Mouse (Mus musculus) liver, embryonic 16.5 days (tissue): Measurements from ENCODE around the gene Cptp. TPM values are rescaled to one million over a fixed set of nuclear protein-coding genes. Genes with fewer than 3 reads are reported as not detected.

Experiments used
- ATAC-seq: fragments of 200-750 bp; cut with Nextera tagmentation; 2 replicates; pipeline ENCODE4 v1.8.0; 2017; ENCODE audit warnings: low read depth, mild to moderate bottlenecking, moderate number of reproducible peaks, moderate library complexity
- H3K27ac ChIP-seq: fragments of 300-500 bp; sonication (generic); 2 replicates; pipeline ENCODE4 v1.5.1; 2014; ENCODE audit warnings: mild to moderate bottlenecking, low read length
- H3K27me3 ChIP-seq: fragments of 300-500 bp; sonication (generic); 2 replicates; pipeline ENCODE4 v1.6.1; 2014; ENCODE audit warnings: low read depth, low read length, mixed read lengths; ENCODE audit not compliant: control insufficient read depth, insufficient read depth
- H3K36me3 ChIP-seq: fragments of 300-500 bp; sonication (generic); 2 replicates; pipeline ENCODE4 v1.6.1; 2014; ENCODE audit warnings: mild to moderate bottlenecking; ENCODE audit not compliant: control insufficient read depth, insufficient read depth
- H3K4me1 ChIP-seq: fragments of 300-500 bp; sonication (generic); 2 replicates; pipeline ENCODE4 v1.6.1; 2014; ENCODE audit warnings: low read depth, low read length, mixed read lengths; ENCODE audit not compliant: control insufficient read depth
- H3K4me2 ChIP-seq: fragments of 300-500 bp; sonication (generic); 2 replicates; pipeline ENCODE4 v1.6.1; 2014; ENCODE audit warnings: low read depth, low read length, mixed read lengths
- H3K4me3 ChIP-seq: fragments of 300-500 bp; sonication (generic); 2 replicates; pipeline ENCODE4 v1.5.1; 2014; ENCODE audit warnings: low read depth, mild to moderate bottlenecking, low read length
- H3K9ac ChIP-seq: fragments of 300-500 bp; sonication (generic); 2 replicates; pipeline ENCODE4 v1.6.1; 2014; ENCODE audit warnings: low read depth, low read length
- H3K9me3 ChIP-seq: fragments of 300-500 bp; sonication (generic); replicated peaks from 2 replicates; pipeline ENCODE4 v1.6.1; 2016; ENCODE audit warnings: low read length; ENCODE audit not compliant: control insufficient read depth
- WGBS: fragments of 180-500 bp; shearing (Covaris S2); extraction: QIAGEN DNeasy Blood & Tissue Kit; methylation state at CpG from one replicate; pipeline ENCODE4 v1.1.7; 2014; ENCODE audit not compliant: insufficient replicate concordance; 5-methylcytosine and 5-hydroxymethylcytosine counted together
- polyA plus RNA-seq: library from polyadenylated mRNA; unstranded; fragments of >200 nt; fragmentation: Nextera tagmentation; extraction: Ambion mirVana; gene quantifications from 2 replicates; pipeline ENCODE4 v1.2.1, GENCODE M21; 2015

The Cptp gene
- 7.1 and 8.4 TPM in 2 replicates for polyA plus RNA-seq

GRCm38 (mm10) chr4:155869317-155870033 is at the start of gene Cptp, which contains the start of gene Ints11:
Gene Cptp (minus strand): TSS chr4:155869440.
Gene Ints11 (plus strand): TSS chr4:155869546.
- Histone ChIP-seq H3K4me1 (peaks cover 28% of the 10 kb centered on the region), H3K36me3 (peaks cover 14% of the 10 kb centered on the region), H3K9me3 (no peaks in the 10 kb centered on the region), H3K4me2 (peak within 1 kb of the TSS; percentile 96), H3K4me3 (peak within 1 kb of the TSS; percentile 83), H3K27ac (peak within 1 kb of the TSS; percentile 51), H3K9ac (peak within 1 kb of the TSS; percentile 86), H3K27me3 (no peaks in the 10 kb centered on the region)
- peak; percentile 98 for ATAC-seq
- WGBS, result under 1% methylated on average over 63 of the region's 63 CpGs

- 73% methylated on average over 4 of the region's 4 CpGs for WGBS
- ATAC-seq, result no peak
- H3K4me3 ChIP-seq, result no peak overlapping the region
- H3K36me3 ChIP-seq, result peaks cover 4% of the 10 kb centered on the region; the same call in 1 of the 2 replicates
- no peak overlapping the region for H3K9ac ChIP-seq
- no peaks in the 10 kb centered on the region for H3K4me1 ChIP-seq
- H3K4me2 ChIP-seq, result no peak overlapping the region
- no peaks in the 10 kb centered on the region for H3K9me3 ChIP-seq
- H3K27ac ChIP-seq, result no peak overlapping the region
- H3K27me3 ChIP-seq, result no peaks in the 10 kb centered on the region
Measured at GRCm38 (mm10) chr4:155908751-155909150, 39.5 kb upstream of the Cptp start.

GRCm38 (mm10) chr4:155908281-155908680 is 39.0 kb upstream of the Cptp start:
- no peaks in the 10 kb centered on the region for H3K27me3 ChIP-seq
- no peaks in the 10 kb centered on the region for H3K4me1 ChIP-seq
- H3K9ac ChIP-seq, result no peak overlapping the region
- H3K4me3 ChIP-seq, result no peak overlapping the region
- H3K36me3 ChIP-seq, result peaks cover 9% of the 10 kb centered on the region
- WGBS, result 65% methylated on average over 7 of the region's 7 CpGs
- ATAC-seq, result no peak
- H3K4me2 ChIP-seq, result no peak overlapping the region
- no peaks in the 10 kb centered on the region for H3K9me3 ChIP-seq
- H3K27ac ChIP-seq, result no peak overlapping the region

GRCm38 (mm10) chr4:155907003-155907402 is 37.8 kb upstream of the Cptp start:
- H3K4me3 ChIP-seq, result no peak overlapping the region
- WGBS, result 75% methylated on average over 11 of the region's 11 CpGs

GRCm38 (mm10) chr4:155906125-155906524 is 36.9 kb upstream of the Cptp start:
- Histone ChIP-seq H3K9me3 (no peaks in the 10 kb centered on the region), H3K27me3 (no peaks in the 10 kb centered on the region), H3K4me2 (no peak overlapping the region), H3K9ac (no peak overlapping the region), H3K4me1 (no peaks in the 10 kb centered on the region), H3K36me3 (peaks cover 14% of the 10 kb centered on the region), H3K27ac (no peak overlapping the region), H3K4me3 (no peak overlapping the region)
- ATAC-seq, result no peak
- WGBS, result 77% methylated on average over 9 of the region's 9 CpGs

More at GRCm38 (mm10) chr4:155907003-155907402, 37.8 kb upstream of the Cptp start:
- no peaks in the 10 kb centered on the region for H3K4me1 ChIP-seq
- no peak for ATAC-seq
- H3K9ac ChIP-seq, result no peak overlapping the region
- no peak overlapping the region for H3K27ac ChIP-seq
- H3K27me3 ChIP-seq, result no peaks in the 10 kb centered on the region
- H3K4me2 ChIP-seq, result no peak overlapping the region
- peaks cover 14% of the 10 kb centered on the region for H3K36me3 ChIP-seq
- no peaks in the 10 kb centered on the region for H3K9me3 ChIP-seq

- no peaks in the 10 kb centered on the region for H3K27me3 ChIP-seq
- no peaks in the 10 kb centered on the region for H3K9me3 ChIP-seq
- peaks cover 18% of the 10 kb centered on the region for H3K36me3 ChIP-seq
- H3K27ac ChIP-seq, result no peak overlapping the region
- 80% methylated on average over 13 of the region's 13 CpGs for WGBS
- no peak overlapping the region for H3K4me2 ChIP-seq
- ATAC-seq, result no peak
- H3K4me3 ChIP-seq, result no peak overlapping the region
- no peaks in the 10 kb centered on the region for H3K4me1 ChIP-seq
- H3K9ac ChIP-seq, result no peak overlapping the region
Measured at GRCm38 (mm10) chr4:155905634-155906033, 36.4 kb upstream of the Cptp start.

GRCm38 (mm10) chr4:155904318-155905102 is 35.3 kb upstream of the Cptp start:
- ATAC-seq, result no peak
- peaks cover 25% of the 10 kb centered on the region for H3K36me3 ChIP-seq

GRCm38 (mm10) chr4:155903246-155903645 is 34.0 kb upstream of the Cptp start:
- no peak overlapping the region for H3K27ac ChIP-seq
- no peaks in the 10 kb centered on the region for H3K4me1 ChIP-seq
- no peaks in the 10 kb centered on the region for H3K9me3 ChIP-seq
- H3K4me3 ChIP-seq, result no peak overlapping the region
- no peak for ATAC-seq
- no peak overlapping the region for H3K4me2 ChIP-seq
- WGBS, result 86% methylated on average over 13 of the region's 13 CpGs
- no peaks in the 10 kb centered on the region for H3K27me3 ChIP-seq
- H3K36me3 ChIP-seq, result peaks cover 30% of the 10 kb centered on the region
- H3K9ac ChIP-seq, result no peak overlapping the region

More at GRCm38 (mm10) chr4:155904318-155905102, 35.3 kb upstream of the Cptp start:
- Histone ChIP-seq H3K4me3 (no peak overlapping the region), H3K4me1 (no peaks in the 10 kb centered on the region), H3K9me3 (no peaks in the 10 kb centered on the region), H3K9ac (no peak overlapping the region), H3K27me3 (no peaks in the 10 kb centered on the region), H3K27ac (no peak overlapping the region), H3K4me2 (no peak overlapping the region)
- 84% methylated on average over 13 of the region's 13 CpGs for WGBS

GRCm38 (mm10) chr4:155901205-155901604 is 32.0 kb upstream of the Cptp start:
- peaks cover 40% of the 10 kb centered on the region for H3K36me3 ChIP-seq
- no peaks in the 10 kb centered on the region for H3K27me3 ChIP-seq
- H3K4me3 ChIP-seq, result no peak overlapping the region
- WGBS, result 56% methylated on average over 3 of the region's 3 CpGs
- no peak overlapping the region for H3K9ac ChIP-seq
- H3K4me1 ChIP-seq, result no peaks in the 10 kb centered on the region
- H3K4me2 ChIP-seq, result no peak overlapping the region
- no peak overlapping the region for H3K27ac ChIP-seq
- no peak for ATAC-seq
- H3K9me3 ChIP-seq, result no peaks in the 10 kb centered on the region
